Mouse (Mus musculus): ENCODE data around the gene Plekha5.
"Not testable (repeated sequence)": the region's sequence is repeated elsewhere in the genome, so short reads cannot be mapped to it uniquely, and the experiment has no call there.

Plekha5 gene

GRCm38 (mm10) chr6:140586714-140587259 is 162.9 kb downstream of the Plekha5 start:
- no peak for DNase-seq

- no peak for DNase-seq
Observed at GRCm38 (mm10) chr6:140591331-140591730, 167.5 kb downstream of the Plekha5 start.

- DNase-seq, result no peak
Observed at GRCm38 (mm10) chr6:140592713-140593112, 168.9 kb downstream of the Plekha5 start.

GRCm38 (mm10) chr6:140593420-140594170 is 169.7 kb downstream of the Plekha5 start:
- peak; percentile 87 for DNase-seq

GRCm38 (mm10) chr6:140595551-140595950 is 171.7 kb downstream of the Plekha5 start:
- peak; percentile 70 for DNase-seq

GRCm38 (mm10) chr6:140597381-140598329 is 173.8 kb downstream of the Plekha5 start:
- no peak for DNase-seq

DNA sequence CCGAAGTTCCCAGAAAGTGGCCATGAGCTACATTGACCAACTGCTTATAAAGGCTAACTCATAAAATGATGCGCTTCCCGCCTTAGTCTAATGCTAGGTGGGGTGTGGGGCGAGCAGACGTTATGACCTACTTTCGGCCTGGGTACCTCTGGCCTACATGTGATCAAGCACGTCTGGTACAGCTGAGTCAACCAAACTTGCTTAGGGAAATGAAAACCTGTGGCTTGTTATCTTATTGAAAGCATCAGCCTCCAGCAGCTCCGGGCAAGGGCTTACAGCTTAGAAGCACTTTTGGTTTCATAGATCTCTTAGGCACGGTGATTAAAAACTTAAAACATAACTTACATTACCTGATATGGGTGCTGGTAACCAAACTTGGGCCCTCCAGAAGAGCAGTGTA is 174.7 kb downstream of the Plekha5 start:
- DNase-seq, result no peak

DNA sequence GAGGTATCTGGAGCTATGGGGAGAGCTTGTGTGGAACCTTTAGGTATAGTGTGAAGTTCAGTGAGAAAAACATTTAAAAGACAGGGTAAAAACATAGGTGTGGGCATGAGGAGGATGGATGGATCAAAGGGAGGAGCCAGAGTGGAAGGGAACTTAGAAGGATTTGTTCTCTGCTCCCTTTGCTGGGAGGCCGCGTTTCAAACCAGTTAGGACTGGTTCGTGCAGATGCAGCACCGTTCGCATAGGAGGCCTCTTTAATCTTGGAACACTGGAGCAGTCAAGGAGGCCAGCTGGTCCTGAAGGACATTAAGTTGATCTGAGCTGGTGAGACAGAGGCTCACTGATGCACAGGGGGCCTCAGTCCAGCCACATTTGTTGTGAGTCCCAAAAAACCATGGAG is 175.5 kb downstream of the Plekha5 start:
- no peak for DNase-seq

- DNase-seq, result not testable (repeated sequence)
Observed at GRCm38 (mm10) chr6:140600671-140601070, 176.8 kb downstream of the Plekha5 start.

GRCm38 (mm10) chr6:140601175-140601574 is 177.3 kb downstream of the Plekha5 start:
- peak; percentile 71 for DNase-seq

- no peak for DNase-seq
Observed at GRCm38 (mm10) chr6:140603228-140603944, 179.5 kb downstream of the Plekha5 start.

DNA sequence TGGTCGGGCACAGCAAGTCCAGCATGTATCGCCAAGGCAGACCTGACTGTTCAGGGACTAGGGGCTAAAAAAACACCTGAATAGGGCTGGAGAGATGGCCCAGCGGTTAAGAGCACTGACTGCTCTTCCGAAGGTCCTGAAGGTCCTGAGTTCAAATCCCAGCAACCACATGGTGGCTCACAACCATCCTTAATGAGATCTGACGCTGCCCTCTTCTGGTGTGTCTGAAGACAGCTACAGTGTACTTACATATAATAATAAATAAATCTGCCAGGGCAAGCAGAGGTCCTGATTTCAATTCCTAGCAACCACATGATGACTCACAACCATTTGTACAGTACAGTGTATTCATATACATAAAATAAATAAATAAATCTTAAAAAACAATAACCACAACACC is 181.3 kb downstream of the Plekha5 start:
- not testable (repeated sequence) for DNase-seq

- DNase-seq, result no peak
Observed at GRCm38 (mm10) chr6:140605732-140606131, 181.9 kb downstream of the Plekha5 start.

GRCm38 (mm10) chr6:140606534-140606933 is 182.7 kb downstream of the Plekha5 start:
- DNase-seq, result no peak

DNA sequence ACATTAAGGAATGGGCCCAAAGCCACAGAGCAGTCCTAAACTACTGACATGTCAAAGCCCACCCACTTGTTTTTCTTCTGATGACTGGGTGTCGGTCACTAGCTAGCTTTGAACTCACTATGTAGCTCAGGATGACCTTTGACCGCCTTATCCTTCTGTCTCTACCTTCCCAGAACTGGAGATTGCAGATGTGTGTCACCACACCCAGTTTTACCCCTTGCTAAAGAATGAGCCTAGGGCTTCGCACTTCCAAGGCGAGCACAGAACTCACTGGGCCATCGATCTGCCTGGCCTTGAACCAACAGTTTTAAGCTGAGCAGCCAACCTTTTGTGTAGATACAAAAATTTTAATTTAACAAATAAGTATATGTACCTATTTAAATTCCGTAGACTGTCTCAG is 184.8 kb downstream of the Plekha5 start:
- DNase-seq, result no peak

DNA sequence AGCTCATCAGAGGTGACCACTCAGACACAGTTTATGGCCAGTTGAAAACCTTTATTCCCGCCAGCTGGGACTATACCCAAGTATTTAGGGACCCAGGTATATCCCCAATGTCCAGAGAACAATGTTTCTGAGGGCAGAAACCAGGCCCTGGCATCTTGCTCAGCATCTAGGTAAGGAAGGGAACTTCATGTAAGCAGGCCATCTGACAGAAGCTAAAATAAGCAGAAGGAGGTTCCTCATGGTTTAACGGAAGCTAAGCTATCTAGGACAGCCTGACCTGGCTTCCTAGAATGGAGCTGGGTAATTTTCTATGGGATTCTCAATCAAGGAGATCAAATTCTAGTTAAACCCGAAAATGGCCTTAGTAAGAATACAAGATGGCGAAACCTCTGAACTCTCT is 185.7 kb downstream of the Plekha5 start:
- DNase-seq, result no peak

- no peak for DNase-seq
Observed at GRCm38 (mm10) chr6:140610117-140610516, 186.3 kb downstream of the Plekha5 start.

DNA sequence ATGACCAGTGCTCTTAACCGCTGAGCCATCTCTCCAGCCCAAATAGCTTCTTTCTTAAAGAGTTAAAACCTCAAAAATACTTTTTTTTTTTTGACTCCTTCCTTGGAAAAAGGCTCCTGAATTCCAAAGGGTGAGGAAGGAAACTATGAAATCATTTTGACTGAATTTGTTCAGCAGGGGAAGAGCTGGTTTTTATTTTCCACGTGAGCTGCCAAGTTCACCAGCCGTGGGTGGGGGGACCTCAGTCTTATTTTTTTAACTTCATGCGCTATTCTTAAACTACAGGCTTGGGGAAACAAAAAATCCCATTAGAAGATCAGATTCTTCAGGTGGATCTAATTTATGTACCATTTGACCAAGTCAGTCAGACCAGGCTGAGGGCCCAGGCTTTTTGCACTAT is 187.4 kb downstream of the Plekha5 start:
- DNase-seq, result no peak

- DNase-seq, result no peak
Observed at GRCm38 (mm10) chr6:140611893-140612473, 188.1 kb downstream of the Plekha5 start.

DNA sequence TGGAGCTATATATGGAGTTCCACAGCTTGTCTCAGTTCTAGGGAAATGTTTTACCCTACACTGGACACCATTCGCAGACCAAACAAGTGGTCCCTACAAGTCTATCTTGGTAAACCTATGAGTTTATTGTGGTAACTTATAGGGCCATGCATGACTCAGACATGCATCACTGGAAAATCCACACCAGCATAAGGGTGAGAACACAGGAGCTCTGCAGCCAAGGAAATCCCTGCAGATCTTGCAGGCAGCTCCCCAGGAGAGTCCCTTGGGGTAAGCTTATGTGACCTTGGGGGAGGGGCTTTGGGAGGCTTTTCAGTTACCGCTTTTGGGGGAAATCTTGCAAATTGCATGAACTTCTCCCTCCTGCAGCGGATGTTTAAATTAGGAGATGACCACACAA is 190.0 kb downstream of the Plekha5 start:
- no peak for DNase-seq

- peak; percentile 45 for DNase-seq
Observed at GRCm38 (mm10) chr6:140614711-140615110, 190.9 kb downstream of the Plekha5 start.

Measured in kidney, adult 9 months (tissue).